Mouse (Mus musculus) ES-Bruce4 (cell line): ENCODE measurements around the gene Sptbn4.

Source experiments
- CTCF ChIP-seq: IDR thresholded peaks from one replicate; pipeline ENCODE4 v1.8.1; 2011; ENCODE audit warnings: low read depth, low read length
- EP300 ChIP-seq: IDR thresholded peaks from 2 replicates; pipeline ENCODE4 v1.6.1; 2011; ENCODE audit warnings: low read depth, low read length; ENCODE audit not compliant: insufficient read depth
- POLR2A ChIP-seq: IDR thresholded peaks from one replicate; pipeline ENCODE4 v1.8.1; 2011; ENCODE audit warnings: low read length; ENCODE audit not compliant: insufficient read depth

GRCm38 (mm10) chr7:27396184-27397047 lies 51.1 kb downstream of the Sptbn4 start:
- no peak for TF ChIP-seq CTCF
- TF ChIP-seq POLR2A, result no peak
- TF ChIP-seq EP300, result peak; percentile 79; the same call in 1 of the 2 replicates
